Mouse (Mus musculus) ovary, adult 18-20 months (tissue): Measurements from ENCODE around the gene Galnt12.

Experiments
- DNase-seq: peaks from one replicate; pipeline ENCODE4 v3.0.0; 2022; ENCODE audit warnings: low spot score, mixed read lengths

Gene Galnt12

GRCm38 (mm10) chr4:47093647-47094046, 1.9 kb downstream of the Galnt12 start:
- no peak for DNase-seq

- DNase-seq = no peak
Observed at GRCm38 (mm10) chr4:47103561-47103960, 11.9 kb downstream of the Galnt12 start.

- no peak for DNase-seq
Observed at GRCm38 (mm10) chr4:47111885-47112284, 20.2 kb downstream of the Galnt12 start.

- DNase-seq = no peak
Observed at GRCm38 (mm10) chr4:47112560-47112959, 20.9 kb downstream of the Galnt12 start.

- DNase-seq = no peak
Observed at GRCm38 (mm10) chr4:47122051-47122706, 30.5 kb downstream of the Galnt12 start.

GRCm38 (mm10) chr4:47124140-47124711, 32.5 kb downstream of the Galnt12 start:
- DNase-seq = no peak

- DNase-seq = no peak
Observed at GRCm38 (mm10) chr4:47128515-47128914, 36.8 kb downstream of the Galnt12 start.

GRCm38 (mm10) chr4:47129572-47129971, 37.9 kb downstream of the Galnt12 start:
- DNase-seq = no peak

GRCm38 (mm10) chr4:47130111-47131050, 38.7 kb downstream of the Galnt12 start:
- no peak for DNase-seq

- DNase-seq = no peak
Observed at GRCm38 (mm10) chr4:47131931-47132330, 40.2 kb downstream of the Galnt12 start.

- no peak for DNase-seq
Observed at GRCm38 (mm10) chr4:47132413-47132812, 40.7 kb downstream of the Galnt12 start.

- DNase-seq = no peak
Observed at GRCm38 (mm10) chr4:47136699-47137101, 45.0 kb downstream of the Galnt12 start.

- peak; percentile 73 for DNase-seq
Observed at GRCm38 (mm10) chr4:47137479-47137878, 45.8 kb downstream of the Galnt12 start.

GRCm38 (mm10) chr4:47138411-47138810, 46.7 kb downstream of the Galnt12 start:
- no peak for DNase-seq

- DNase-seq = no peak
Observed at GRCm38 (mm10) chr4:47138967-47139777, 47.5 kb downstream of the Galnt12 start.

GRCm38 (mm10) chr4:47140301-47140700, 48.6 kb downstream of the Galnt12 start:
- no peak for DNase-seq

GRCm38 (mm10) chr4:47141444-47142154, 49.9 kb downstream of the Galnt12 start:
- no peak for DNase-seq

- no peak for DNase-seq
Observed at GRCm38 (mm10) chr4:47143849-47144248, 52.1 kb downstream of the Galnt12 start.

GRCm38 (mm10) chr4:47145341-47145740, 53.6 kb downstream of the Galnt12 start:
- DNase-seq = no peak

GRCm38 (mm10) chr4:47146561-47146960, 54.9 kb downstream of the Galnt12 start:
- DNase-seq = no peak

- DNase-seq = no peak
Observed at GRCm38 (mm10) chr4:47149963-47150362, 58.3 kb downstream of the Galnt12 start.
